Mouse (Mus musculus) myocyte (in vitro differentiated cells): ENCODE data around the gene Fam53a.

Experiments
- E2F4 ChIP-seq: IDR thresholded peaks from one replicate; pipeline ENCODE4 v1.6.1; 2011; ENCODE audit warnings: mild to moderate bottlenecking, control low read depth, moderate library complexity; ENCODE audit not compliant: insufficient read depth
- MAX ChIP-seq: IDR thresholded peaks from one replicate; pipeline ENCODE4 v1.6.1; 2011; ENCODE audit warnings: low read depth, mild to moderate bottlenecking, control low read depth
- MYOD1 ChIP-seq, 3 experiments: IDR thresholded peaks; one replicate each; pipeline ENCODE4 v1.6.1; 2011; ENCODE audit warnings: control low read depth in 2 of 3, low read depth in 2 of 3, mild to moderate bottlenecking in 2 of 3, moderate library complexity in 1 of 3; ENCODE audit not compliant: insufficient read length in 2 of 3, control insufficient read depth in 1 of 3
- POLR2A ChIP-seq: IDR thresholded peaks from one replicate; pipeline ENCODE4 v1.6.1; 2011; ENCODE audit warnings: low read depth, mild to moderate bottlenecking, control low read depth, moderate library complexity; ENCODE audit not compliant: insufficient read length
- REST ChIP-seq: IDR thresholded peaks from one replicate; pipeline ENCODE4 v1.6.1; 2011; ENCODE audit warnings: mild to moderate bottlenecking, control low read depth, moderate library complexity; ENCODE audit not compliant: insufficient read depth, insufficient read length
- SRF ChIP-seq: IDR thresholded peaks from one replicate; pipeline ENCODE4 v1.6.1; 2011; ENCODE audit warnings: low read depth; ENCODE audit not compliant: control insufficient read depth, insufficient read length
- TCF12 ChIP-seq: IDR thresholded peaks from one replicate; pipeline ENCODE4 v1.6.1; 2011; ENCODE audit warnings: mild to moderate bottlenecking, control low read depth; ENCODE audit not compliant: poor library complexity, insufficient read depth, severe bottlenecking
- USF1 ChIP-seq: IDR thresholded peaks from one replicate; pipeline ENCODE4 v1.6.1; 2011; ENCODE audit warnings: low read depth, mild to moderate bottlenecking, control low read depth, moderate library complexity

GRCm38 (mm10) chr5:33593620-33594019 is 35.8 kb downstream of the Fam53a start:
- no peak for TF ChIP-seq POLR2A
- TF ChIP-seq TCF12, result no peak
- no peak for TF ChIP-seq E2F4
- no peak for TF ChIP-seq MYOD1 (IDR thresholded peaks at IDR 0.05; ENCODE audit: control insufficient read depth in 1 of 3, insufficient read length in 2 of 3, low read depth in 2 of 3)
- no peak for TF ChIP-seq MAX
- TF ChIP-seq SRF, result no peak
- TF ChIP-seq REST, result no peak
- no peak for TF ChIP-seq USF1
